8 mouse cellular contexts compared by ENCODE assay signal in the genomic region with DNA sequence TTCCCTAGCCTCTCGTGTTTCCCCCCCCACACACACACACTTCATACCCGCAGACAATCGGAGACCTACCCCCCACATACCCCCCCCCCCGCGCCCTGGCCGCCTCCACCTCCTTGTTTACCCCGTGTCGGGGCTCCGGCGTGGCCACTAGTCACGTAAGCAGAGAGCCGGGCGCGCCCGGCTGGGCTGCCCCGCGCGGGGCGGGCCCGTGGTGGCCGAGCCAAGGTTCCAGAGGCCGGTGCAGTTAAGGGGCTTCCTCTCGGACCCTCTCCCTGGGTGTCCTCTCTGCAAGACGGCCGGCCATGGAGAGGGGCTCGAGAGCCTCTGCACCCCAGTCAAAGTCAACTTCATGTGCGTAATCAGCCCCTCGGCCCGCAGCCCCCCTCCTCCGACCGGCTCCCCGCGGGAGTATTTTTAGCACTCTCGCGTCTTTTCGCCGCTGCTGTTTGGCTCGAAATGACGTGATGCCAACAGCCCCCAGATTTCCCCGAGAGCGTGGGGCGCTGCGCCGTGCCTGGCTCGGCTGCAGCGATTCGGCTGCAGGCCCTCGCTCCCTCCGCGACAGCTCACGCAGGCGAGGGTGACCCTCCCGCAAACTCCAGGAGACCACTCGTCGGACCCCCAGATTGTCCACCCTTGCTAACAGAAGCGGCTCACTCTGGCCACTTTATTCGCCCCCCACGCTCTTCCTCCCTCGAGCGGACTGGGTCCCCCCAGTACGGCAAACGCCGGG. TPM values are rescaled to one million over a fixed set of nuclear protein-coding genes. Genes with fewer than 3 reads are reported as not detected.
A peak's percentile ranks its signal among the peaks of the same experiment; 100 is the strongest.
DNase-seq lines count a peak whose midpoint lies in the region; ATAC-seq lines count a peak whose summit lies in the region.

No protein-coding gene starts in this region.

- peak; percentile 4; the same call in 1 of the 2 replicates for ATAC-seq in embryonic facial prominence, embryonic 11.5 days (replicated peaks; ENCODE audit: insufficient number of reproducible peaks, low FRiP score, low TSS enrichment, low read depth)
- ATAC-seq in limb, embryonic 13.5 days (ENCODE audit: low FRiP score, low read depth): 0 out of 2 replicates have a peak, but pooled peaks have one; percentile 1
- peak; percentile 16 for ATAC-seq in midbrain, embryonic 16.5 days

- H3K9me3 ChIP-seq in embryonic facial prominence, embryonic 11.5 days (replicated peaks; ENCODE audit: control insufficient read depth, low read length): no peaks in the 10 kb centered on the region
- no peaks in the 10 kb centered on the region for H3K9me3 ChIP-seq in limb, embryonic 13.5 days
- H3K9me3 ChIP-seq in midbrain, embryonic 16.5 days (replicated peaks; ENCODE audit: control insufficient read depth, low read length, poor library complexity, severe bottlenecking): no peaks in the 10 kb centered on the region

- peak overlapping the region; percentile 89 for H3K27ac ChIP-seq in embryonic facial prominence, embryonic 11.5 days (replicated peaks; ENCODE audit: low read depth, low read length)
- peak overlapping the region; percentile 97 for H3K27ac ChIP-seq in limb, embryonic 13.5 days
- peak overlapping the region; percentile 95 for H3K27ac ChIP-seq in midbrain, embryonic 16.5 days (ENCODE audit: low read length)

- H3K4me3 ChIP-seq in embryonic facial prominence, embryonic 11.5 days (ENCODE audit: low read depth, low read length): peak overlapping the region; percentile 94
- peak overlapping the region; percentile 85 for H3K4me3 ChIP-seq in limb, embryonic 13.5 days
- H3K4me3 ChIP-seq in midbrain, embryonic 16.5 days (ENCODE audit: low read depth, low read length): peak overlapping the region; percentile 98

- peak overlapping the region; percentile 91 for H3K9ac ChIP-seq in embryonic facial prominence, embryonic 11.5 days (replicated peaks; ENCODE audit: low read length)
- peak overlapping the region; percentile 90 for H3K9ac ChIP-seq in limb, embryonic 13.5 days
- H3K9ac ChIP-seq in midbrain, embryonic 16.5 days (ENCODE audit: low read depth, low read length): peak overlapping the region; percentile 87

- DNase-seq in lung, adult 18-20 months: peak; percentile 62 to 69
- no peak for DNase-seq in lung, postnatal 25 days (ENCODE audit: low spot score)
- peak; percentile 76 for DNase-seq in embryonic facial prominence, embryonic 11.5 days (ENCODE audit: low spot score)
- peak; percentile 82 to 85 for DNase-seq in heart, adult 18-20 months
- peak; percentile 69 for DNase-seq in kidney, adult 18-20 months
- peak; percentile 70 to 80 for DNase-seq in spleen, postnatal 10 days (ENCODE audit: low spot score in 2 of 2)

- no peaks in the 10 kb centered on the region for H3K36me3 ChIP-seq in embryonic facial prominence, embryonic 11.5 days (replicated peaks; ENCODE audit: control insufficient read depth, insufficient read depth, low read depth, low read length)
- H3K36me3 ChIP-seq in limb, embryonic 13.5 days: no peaks in the 10 kb centered on the region
- no peaks in the 10 kb centered on the region for H3K36me3 ChIP-seq in midbrain, embryonic 16.5 days (ENCODE audit: control insufficient read depth, insufficient read depth, low read length)

- H3K4me1 ChIP-seq in embryonic facial prominence, embryonic 11.5 days (ENCODE audit: control insufficient read depth, insufficient read depth, low read length): no peaks in the 10 kb centered on the region
- H3K4me1 ChIP-seq in limb, embryonic 13.5 days: peaks cover 38% of the 10 kb centered on the region
- peaks cover 14% of the 10 kb centered on the region for H3K4me1 ChIP-seq in midbrain, embryonic 16.5 days (ENCODE audit: control insufficient read depth, insufficient read depth, low read length)

- H3K27me3 ChIP-seq in embryonic facial prominence, embryonic 11.5 days (ENCODE audit: control insufficient read depth, insufficient read depth, low read length): no peaks in the 10 kb centered on the region
- H3K27me3 ChIP-seq in limb, embryonic 13.5 days: no peaks in the 10 kb centered on the region
- no peaks in the 10 kb centered on the region for H3K27me3 ChIP-seq in midbrain, embryonic 16.5 days (ENCODE audit: control insufficient read depth, insufficient read depth, low read depth, low read length)

- peak overlapping the region; percentile 95 for H3K4me2 ChIP-seq in embryonic facial prominence, embryonic 11.5 days (ENCODE audit: low read depth, low read length)
- H3K4me2 ChIP-seq in limb, embryonic 13.5 days (replicated peaks): peak overlapping the region; percentile 95
- peak overlapping the region; percentile 89 for H3K4me2 ChIP-seq in midbrain, embryonic 16.5 days (ENCODE audit: low read length)

- 0% methylated on average over 60 of the region's 63 CpGs for WGBS in embryonic facial prominence, embryonic 11.5 days
- 0% methylated on average over 61 of the region's 63 CpGs for WGBS in limb, embryonic 13.5 days
- under 1% methylated on average over 55 of the region's 63 CpGs for WGBS in midbrain, embryonic 16.5 days

RNA-seq across cellular contexts. Expression of a gene that starts 2.8 kb away (rescaled TPM):
- polyA plus RNA-seq in embryonic facial prominence, embryonic 11.5 days (2014; fragmentation: Nextera tagmentation; extraction: Ambion mirVana): 42.8 and 49.0 TPM in 2 replicates
- total RNA-seq in heart, adult 18-20 months (2021): 10 to 100 TPM; 37.8 to 42.7 TPM
- 36.3 and 39.1 TPM in 2 replicates for polyA plus RNA-seq in limb, embryonic 13.5 days (2015; fragmentation: Nextera tagmentation; extraction: Ambion mirVana)
- 37.2 and 40.8 TPM in 2 replicates for polyA plus RNA-seq in midbrain, embryonic 16.5 days (2015; fragmentation: Nextera tagmentation; extraction: Ambion mirVana)

RNA-seq across cellular contexts. Expression of a gene that starts 58.4 kb away (rescaled TPM):
- polyA plus RNA-seq in embryonic facial prominence, embryonic 11.5 days (2014; fragmentation: Nextera tagmentation; extraction: Ambion mirVana): 2.4 TPM in 1 of 2 replicates, not detected in the other
- not detected for total RNA-seq in heart, adult 18-20 months (2021)
- polyA plus RNA-seq in limb, embryonic 13.5 days (2015; fragmentation: Nextera tagmentation; extraction: Ambion mirVana): not detected in 2 replicates
- polyA plus RNA-seq in midbrain, embryonic 16.5 days (2015; fragmentation: Nextera tagmentation; extraction: Ambion mirVana): not detected in 2 replicates
